Mouse (Mus musculus) spleen, postnatal 10 days (tissue): Measurements from ENCODE around the gene Stx18.

Experiments
- DNase-seq, 2 experiments: peaks; one replicate each; pipeline ENCODE4 v3.0.0; 2021 to 2022; ENCODE audit warnings: low spot score in 2 of 2

Stx18 gene

GRCm38 (mm10) chr5:38078575-38078974 lies 40.0 kb downstream of the Stx18 start:
- no peak for DNase-seq

DNA sequence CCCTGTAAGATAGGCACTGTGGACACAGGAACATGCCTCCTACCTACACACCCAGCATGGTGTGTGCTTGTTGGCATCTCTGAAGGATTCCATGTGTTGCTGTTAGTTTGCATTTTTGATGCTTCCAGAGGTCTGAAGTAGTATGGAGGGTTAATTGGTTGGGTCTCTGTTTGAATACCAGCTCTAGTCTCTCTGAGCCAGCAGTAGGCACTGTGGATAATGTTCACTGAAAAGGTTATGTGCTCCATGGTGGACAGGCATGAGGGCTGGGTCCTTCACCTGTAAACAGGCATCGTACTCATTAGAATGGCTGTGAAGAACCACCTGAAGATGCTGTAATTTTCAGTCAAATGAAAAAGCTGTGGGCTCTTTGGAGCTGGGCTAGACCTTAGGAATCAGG lies 41.9 kb downstream of the Stx18 start:
- DNase-seq: no peak

DNA sequence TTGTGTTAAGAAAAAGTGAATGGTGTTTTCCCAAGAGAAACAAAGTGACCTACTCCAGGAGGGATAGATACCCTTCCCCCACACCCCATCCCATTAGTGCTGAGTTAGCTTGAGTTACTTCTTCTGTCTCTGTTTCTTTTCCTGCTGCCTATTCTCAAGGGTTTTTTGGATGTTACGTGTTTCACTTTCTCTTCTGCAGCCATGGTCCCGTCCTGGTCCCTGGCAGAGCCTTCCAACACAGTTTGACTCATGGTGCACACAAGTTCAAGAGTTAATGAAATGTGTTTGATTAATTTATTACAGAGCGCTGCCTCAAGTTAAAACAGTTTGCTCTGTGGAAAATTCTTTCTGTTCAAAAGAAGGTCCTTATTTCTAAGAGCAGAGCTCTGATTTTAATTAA lies 44.0 kb downstream of the Stx18 start:
- DNase-seq: no peak

GRCm38 (mm10) chr5:38083362-38083761 lies 44.8 kb downstream of the Stx18 start:
- no peak for DNase-seq

GRCm38 (mm10) chr5:38084616-38085015 lies 46.1 kb downstream of the Stx18 start:
- DNase-seq: no peak

GRCm38 (mm10) chr5:38085561-38086392 lies 47.2 kb downstream of the Stx18 start:
- DNase-seq: peak in 1 of 2 experiments; percentile 48

DNA sequence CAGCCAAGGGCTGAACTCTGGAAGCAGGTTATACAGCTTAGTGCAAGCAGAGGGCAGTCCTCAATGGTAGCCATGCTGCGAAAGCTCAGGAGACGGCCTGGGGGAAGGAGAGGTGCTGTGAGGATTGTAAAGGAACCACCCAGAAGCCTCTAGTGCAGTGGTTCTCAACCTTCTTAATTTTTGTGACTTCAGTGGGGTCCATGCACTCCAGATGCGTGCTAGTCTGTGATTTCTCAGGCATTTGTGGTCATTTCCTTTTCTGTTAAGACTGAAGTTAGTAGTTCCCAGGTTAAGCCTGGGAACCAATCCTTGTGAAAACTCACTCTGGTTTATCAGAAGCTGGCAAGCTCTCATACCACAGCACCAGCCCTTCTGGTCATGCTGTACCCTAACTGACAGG lies 51.6 kb downstream of the Stx18 start:
- no peak for DNase-seq

- no peak for DNase-seq
Measured at GRCm38 (mm10) chr5:38090581-38090980, 52.0 kb downstream of the Stx18 start.

DNA sequence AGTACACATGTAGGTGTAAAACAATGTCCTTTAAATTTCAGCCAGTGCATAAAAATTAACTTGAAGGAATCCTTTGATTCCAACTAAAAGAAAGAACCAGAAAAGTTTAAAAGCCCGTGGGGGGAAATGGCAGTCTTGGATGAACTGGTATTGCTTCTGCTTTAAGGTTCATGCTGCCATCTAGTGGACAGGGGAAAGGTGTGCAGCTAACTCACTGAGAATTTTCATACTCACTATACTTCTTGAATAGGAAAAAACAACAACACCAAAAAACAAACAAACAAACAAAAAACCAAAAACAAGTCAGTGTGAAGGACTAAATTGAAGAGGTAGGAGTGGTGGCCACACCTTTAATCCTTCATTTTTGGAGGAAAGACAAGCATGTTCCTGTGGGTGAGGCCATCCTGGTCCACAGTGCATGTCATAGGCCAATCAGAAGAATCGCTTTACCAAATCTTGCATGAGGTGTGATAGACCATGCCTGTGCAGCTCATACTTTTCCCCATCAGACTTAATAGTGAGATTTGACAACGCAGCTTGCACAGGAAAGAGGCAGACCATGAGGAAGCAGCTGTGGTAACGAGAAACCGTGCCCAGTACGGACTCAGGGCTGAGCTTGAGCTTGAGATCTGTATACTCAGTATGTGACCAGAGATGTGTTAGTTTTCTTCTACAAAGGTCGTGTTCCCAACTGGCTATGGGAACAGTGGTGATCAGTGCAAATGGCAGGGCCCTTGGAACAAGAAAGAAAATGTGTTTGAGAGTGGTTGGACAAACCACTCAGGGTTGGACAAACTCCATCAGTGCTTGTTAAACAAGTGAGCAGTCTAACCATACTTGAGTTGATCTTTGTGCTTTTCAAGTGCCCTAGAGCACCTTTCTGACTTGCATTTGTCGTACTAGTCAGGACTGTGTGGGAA lies 52.8 kb downstream of the Stx18 start:
- DNase-seq: peak in 1 of 2 experiments; percentile 22

GRCm38 (mm10) chr5:38091966-38092304 lies 53.4 kb downstream of the Stx18 start:
- DNase-seq: no peak

GRCm38 (mm10) chr5:38094331-38094730 lies 55.8 kb downstream of the Stx18 start:
- DNase-seq: no peak

DNA sequence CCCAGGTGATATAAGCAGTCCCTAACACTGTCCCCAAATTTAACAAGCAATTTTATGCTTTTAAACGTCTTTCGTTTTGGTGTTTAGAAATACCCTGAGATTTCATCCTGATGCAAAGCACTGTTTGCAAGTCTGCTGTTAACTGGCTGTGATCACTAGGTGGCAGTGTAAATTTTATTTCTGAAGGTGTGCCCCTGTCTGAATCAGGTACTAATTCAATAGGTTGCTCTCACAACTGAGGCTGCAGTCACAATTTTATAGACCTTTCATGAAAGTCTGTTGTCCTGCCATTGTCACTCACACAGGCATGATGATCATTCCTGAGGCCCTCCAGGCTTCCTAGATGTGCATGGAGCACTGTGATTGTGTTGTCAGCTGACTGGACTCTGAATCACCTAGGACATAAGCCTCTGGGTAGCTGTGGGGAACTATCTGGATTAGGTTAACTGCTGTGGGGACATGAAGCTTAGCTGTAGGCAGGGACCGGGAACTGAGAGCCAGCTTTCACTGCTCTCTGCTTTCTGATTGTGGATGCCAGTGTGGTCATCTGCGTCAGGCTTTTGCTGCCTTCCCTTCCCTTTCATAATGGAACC lies 59.1 kb downstream of the Stx18 start:
- no peak for DNase-seq

GRCm38 (mm10) chr5:38099139-38099676 lies 60.7 kb downstream of the Stx18 start:
- no peak for DNase-seq

- no peak for DNase-seq
Measured at GRCm38 (mm10) chr5:38102945-38103344, 64.4 kb downstream of the Stx18 start.

DNA sequence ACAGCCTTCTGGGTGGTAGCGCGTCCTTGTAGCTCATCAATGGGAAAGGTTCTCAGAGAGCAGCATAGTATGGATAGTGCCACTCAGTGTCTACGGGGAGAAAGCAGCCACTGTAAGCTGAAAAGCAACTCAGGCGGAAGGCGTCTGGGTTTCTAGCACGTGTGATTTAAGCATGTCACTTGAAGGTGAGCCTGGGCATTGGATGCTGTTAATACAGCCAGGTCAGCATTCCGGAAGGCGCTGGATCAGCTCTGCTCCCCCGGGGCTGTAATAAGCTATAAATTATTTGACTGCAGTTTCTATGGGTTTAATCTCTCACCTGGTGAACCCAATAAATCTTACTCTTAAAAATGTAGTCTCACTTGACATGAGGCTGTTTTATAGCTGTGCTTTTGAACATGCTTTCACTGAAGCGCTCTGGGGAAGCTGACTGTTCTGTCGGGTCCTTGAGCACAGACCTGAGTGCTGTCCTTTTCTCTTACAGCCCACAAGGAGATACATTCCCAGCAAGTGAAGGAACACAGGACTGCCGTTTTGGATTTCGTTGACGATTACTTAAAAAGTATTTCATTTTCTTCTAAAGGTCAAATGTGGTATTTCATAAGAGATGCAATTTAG lies 67.6 kb downstream of the Stx18 start:
- no peak for DNase-seq

DNA sequence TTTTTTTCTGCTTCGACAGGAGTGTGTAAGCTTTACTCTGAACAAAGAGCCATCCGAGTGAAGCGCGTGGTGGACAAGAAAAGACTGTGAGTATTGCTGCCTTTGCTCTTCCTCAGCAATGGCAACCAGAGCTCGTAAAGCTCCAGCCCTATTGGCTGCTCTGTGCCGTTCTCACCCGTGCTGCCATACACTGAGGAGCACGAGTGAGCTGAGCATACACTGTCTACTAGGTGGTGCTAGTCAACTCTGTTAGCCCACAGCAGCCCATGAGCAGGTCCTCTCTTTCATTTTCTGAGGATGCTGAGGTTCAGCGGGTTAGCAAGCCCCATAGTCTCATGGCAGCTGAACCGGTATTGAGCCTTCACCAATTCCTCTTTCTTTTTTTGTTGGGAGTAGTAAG lies 68.3 kb downstream of the Stx18 start:
- no peak for DNase-seq

DNA sequence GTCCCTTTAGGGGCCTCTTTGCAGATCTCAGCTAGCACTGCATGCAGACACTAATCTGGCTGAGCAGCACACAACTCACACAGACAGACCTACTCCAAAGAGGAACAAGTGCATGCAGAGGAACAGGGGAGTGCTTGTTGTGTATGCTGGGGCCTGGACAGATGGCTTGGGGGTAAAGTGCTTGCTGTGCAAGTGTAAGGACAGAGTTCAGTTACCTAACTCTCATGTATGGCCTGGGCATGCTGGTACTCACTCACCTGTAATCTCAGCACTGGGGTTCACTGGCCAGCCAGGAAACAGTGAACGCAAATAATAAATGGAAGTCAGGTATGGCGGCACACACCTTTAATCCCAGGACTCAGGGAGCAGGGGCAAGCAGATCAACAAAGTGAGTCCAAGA lies 76.0 kb downstream of the Stx18 start:
- DNase-seq: no peak

GRCm38 (mm10) chr5:38117056-38117455 lies 78.5 kb downstream of the Stx18 start:
- no peak for DNase-seq

- no peak for DNase-seq
Measured at GRCm38 (mm10) chr5:38119268-38119667, 80.7 kb downstream of the Stx18 start.

DNA sequence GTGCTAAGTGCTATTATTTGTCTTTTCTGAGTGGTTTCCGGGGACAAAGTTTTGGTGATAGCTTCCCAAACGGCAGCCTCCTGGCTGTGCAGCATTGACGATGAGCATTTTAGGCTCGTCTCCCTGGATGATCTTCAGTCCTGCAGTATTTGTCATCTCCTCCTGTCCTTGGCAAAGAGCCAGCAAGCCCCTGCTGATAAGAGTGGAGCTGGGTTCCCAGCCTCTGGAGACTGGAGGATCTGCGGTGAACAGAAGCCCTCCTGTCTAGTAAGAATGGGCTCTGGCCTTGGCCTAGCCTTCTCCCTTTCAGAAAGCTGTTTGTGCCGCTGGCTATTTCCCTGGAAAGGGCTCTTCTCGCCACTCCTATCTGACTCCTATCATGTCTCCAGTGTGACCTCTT lies 83.2 kb downstream of the Stx18 start:
- DNase-seq: no peak

DNA sequence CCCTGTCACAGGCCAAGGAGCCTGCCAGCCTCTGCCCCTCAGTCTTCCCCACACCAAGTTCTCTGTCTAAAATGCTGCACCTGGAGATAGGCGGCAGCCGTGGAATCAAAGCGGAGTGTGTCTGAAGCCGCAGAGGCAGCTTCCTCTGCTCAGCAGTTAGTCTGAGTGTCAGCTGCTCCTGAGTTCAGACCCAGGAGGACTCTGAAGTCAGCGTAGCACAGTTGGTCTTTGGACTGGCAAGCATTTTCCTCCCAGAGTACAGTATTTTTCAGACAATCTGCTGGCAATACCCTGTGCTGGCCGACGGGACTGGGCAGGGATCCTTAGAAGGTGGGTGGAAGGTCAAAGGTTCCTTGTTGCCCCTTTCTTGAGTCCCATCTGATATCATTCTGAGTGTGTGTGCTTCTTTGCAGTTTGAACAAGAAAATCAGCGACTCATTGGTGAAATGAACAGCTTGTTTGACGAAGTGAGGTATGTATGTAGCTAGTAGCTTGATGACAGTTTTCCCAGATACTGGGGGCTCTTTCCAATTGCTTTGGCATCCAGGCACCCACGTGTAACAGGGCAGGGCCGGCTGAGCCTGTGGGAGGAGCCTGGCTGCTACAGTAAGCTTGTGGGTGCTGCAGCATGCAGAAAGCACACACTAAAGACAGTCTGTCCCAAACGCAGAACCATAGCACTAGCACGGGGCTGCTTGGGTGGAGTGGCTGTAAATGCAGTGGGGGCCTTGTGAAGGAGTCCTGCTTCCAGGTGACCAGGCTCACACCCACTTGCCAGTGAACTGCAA lies 88.2 kb downstream of the Stx18 start:
- DNase-seq: no peak
